Mouse (Mus musculus) limb, embryonic 10.5 days (tissue): ENCODE data around the gene Prdx4. TPM values are rescaled to one million over a fixed set of nuclear protein-coding genes. Genes with fewer than 3 reads are reported as not detected.
"Not testable (repeated sequence)": the region's sequence is repeated elsewhere in the genome, so short reads cannot be mapped to it uniquely, and the experiment has no call there.

Experiments
- DNase-seq: peaks from one replicate; pipeline ENCODE4 v3.0.0-alpha.2; 2017; ENCODE audit warnings: low spot score
- H3K27ac ChIP-seq: fragments of 300-500 bp; sonication (generic); 2 replicates; pipeline ENCODE4 v1.5.1; 2016; ENCODE audit warnings: mild to moderate bottlenecking
- H3K27me3 ChIP-seq: fragments of 300-500 bp; sonication (generic); 2 replicates; pipeline ENCODE4 v1.6.1; 2016; ENCODE audit warnings: low read depth, mild to moderate bottlenecking; ENCODE audit not compliant: poor library complexity, severe bottlenecking
- H3K36me3 ChIP-seq: fragments of 300-500 bp; sonication (generic); 2 replicates; pipeline ENCODE4 v1.6.1; 2016; ENCODE audit warnings: mild to moderate bottlenecking, moderate library complexity
- H3K4me1 ChIP-seq: fragments of 300-500 bp; sonication (generic); 2 replicates; pipeline ENCODE4 v1.6.1; 2016
- H3K4me3 ChIP-seq: fragments of 300-500 bp; sonication (generic); 2 replicates; pipeline ENCODE4 v1.5.1; 2016; ENCODE audit warnings: mild to moderate bottlenecking, moderate library complexity
- H3K9me3 ChIP-seq: fragments of 300-500 bp; sonication (generic); replicated peaks from 2 replicates; pipeline ENCODE4 v1.6.1; 2016; ENCODE audit warnings: mild to moderate bottlenecking
- WGBS: fragments of 180-500 bp; shearing (Covaris S2); methylation state at CpG from one replicate; pipeline ENCODE4 v1.1.7; 2016; 5-methylcytosine and 5-hydroxymethylcytosine counted together
- polyA plus RNA-seq: library from polyadenylated mRNA; unstranded; fragments of >200 nt; fragmentation: Nextera tagmentation; extraction: Ambion mirVana; gene quantifications from 2 replicates; pipeline ENCODE4 v1.2.1, GENCODE M21; 2016

Gene Prdx4
- 246 and 252 TPM in 2 replicates for polyA plus RNA-seq

- H3K36me3 ChIP-seq: no peaks in the 10 kb centered on the region
- H3K4me1 ChIP-seq: peaks cover 2% of the 10 kb centered on the region; the same call in 1 of the 2 replicates
- H3K27me3 ChIP-seq: no peaks in the 10 kb centered on the region
- no peak within 1 kb of the TSS for H3K4me3 ChIP-seq
- H3K27ac ChIP-seq: no peak within 1 kb of the TSS
- no peak for DNase-seq
- no peaks in the 10 kb centered on the region for H3K9me3 ChIP-seq
Measured at GRCm38 (mm10) chrX:155340654-155341053, at the start of gene Prdx4. Gene Prdx4 (minus strand): TSS chrX:155340754.

GRCm38 (mm10) chrX:155376538-155376937 is 36.0 kb upstream of the Prdx4 start:
- Histone ChIP-seq H3K27me3 (no peaks in the 10 kb centered on the region), H3K9me3 (no peaks in the 10 kb centered on the region)
- DNase-seq: peak; percentile 41

DNA sequence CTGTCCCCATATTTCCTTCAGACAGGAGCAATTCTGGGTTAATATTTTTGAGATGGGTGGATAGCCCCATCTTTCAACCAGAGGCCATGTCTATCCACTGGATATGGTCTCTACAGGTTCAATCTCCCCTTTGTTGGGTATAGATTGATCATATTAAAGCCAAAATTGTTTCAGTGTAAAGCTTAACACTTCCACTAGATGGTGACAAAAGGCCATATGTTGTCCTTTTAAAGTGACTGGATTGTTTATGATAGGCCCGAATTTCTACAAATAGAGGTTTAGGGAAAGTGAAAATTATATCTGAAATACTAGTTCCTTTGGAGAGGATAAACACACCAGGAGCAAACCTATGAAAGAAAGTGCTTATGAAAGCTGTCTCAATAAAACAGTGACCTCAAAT is 34.9 kb upstream of the Prdx4 start:
- DNase-seq: no peak
- Histone ChIP-seq H3K27ac (no peak overlapping the region), H3K4me3 (no peak overlapping the region), H3K9me3 (no peaks in the 10 kb centered on the region), H3K36me3 (no peaks in the 10 kb centered on the region), H3K27me3 (no peaks in the 10 kb centered on the region), H3K4me1 (no peaks in the 10 kb centered on the region)
- WGBS: 48% methylated on average over 1 of the region's 1 CpGs

More at GRCm38 (mm10) chrX:155376538-155376937, 36.0 kb upstream of the Prdx4 start:
- WGBS: 23% methylated on average over 2 of the region's 2 CpGs
- no peaks in the 10 kb centered on the region for H3K4me1 ChIP-seq
- H3K36me3 ChIP-seq: no peaks in the 10 kb centered on the region
- no peak overlapping the region for H3K27ac ChIP-seq
- no peak overlapping the region for H3K4me3 ChIP-seq

- H3K4me1 ChIP-seq, H3K9me3 ChIP-seq, H3K36me3 ChIP-seq, H3K27me3 ChIP-seq, H3K27ac ChIP-seq, H3K4me3 ChIP-seq, DNase-seq: not testable (repeated sequence)
- 66% methylated on average over 3 of the region's 3 CpGs for WGBS
Measured at GRCm38 (mm10) chrX:155370110-155370509, 29.6 kb upstream of the Prdx4 start.

DNA sequence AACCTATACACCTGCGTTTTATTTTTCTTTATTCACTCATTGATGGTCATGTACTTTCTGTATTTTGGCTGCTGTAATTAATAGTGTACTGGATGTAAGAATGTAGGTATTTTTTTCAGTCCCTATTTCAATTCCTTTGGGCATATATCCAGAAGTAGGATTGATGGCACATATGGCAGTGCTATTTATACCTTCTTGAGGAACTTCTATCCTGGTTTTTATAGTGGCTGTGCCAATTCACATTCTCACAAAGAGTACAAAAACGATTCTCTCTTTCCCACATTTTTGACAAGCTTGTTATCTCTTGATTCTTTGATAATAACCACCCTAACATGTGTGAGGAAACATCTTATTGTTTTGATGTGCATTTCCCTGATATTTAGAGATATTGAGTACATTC is 24.5 kb upstream of the Prdx4 start:
- H3K4me1 ChIP-seq: no peaks in the 10 kb centered on the region
- no peak overlapping the region for H3K27ac ChIP-seq
- no peak for DNase-seq
- no peaks in the 10 kb centered on the region for H3K27me3 ChIP-seq
- 60% methylated on average over 2 of the region's 2 CpGs for WGBS
- no peaks in the 10 kb centered on the region for H3K36me3 ChIP-seq
- H3K9me3 ChIP-seq: no peaks in the 10 kb centered on the region
- H3K4me3 ChIP-seq: no peak overlapping the region

DNA sequence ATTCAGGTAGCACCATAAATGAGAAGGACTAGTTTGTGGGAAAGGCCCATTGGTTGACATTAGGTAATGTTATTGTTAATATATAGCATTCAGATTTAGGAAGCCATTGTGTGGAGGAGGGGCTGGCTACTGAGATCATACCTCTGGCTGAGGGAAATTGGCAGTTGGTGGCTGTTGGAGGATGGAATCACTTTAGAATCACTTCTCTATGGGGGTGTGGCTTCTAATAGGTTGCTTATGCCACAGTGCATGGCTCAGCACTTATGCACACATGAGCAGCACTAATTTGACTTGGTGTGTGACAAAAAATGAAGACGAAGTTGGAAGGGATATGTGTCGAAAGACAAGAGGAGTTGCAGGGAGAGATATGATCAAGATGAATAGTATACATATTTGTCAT is 5.7 kb upstream of the Prdx4 start:
- whole genome bisulfite sequencing: 88% methylated on average over 2 of the region's 2 CpGs
- no peak overlapping the region for H3K4me3 ChIP-seq
- no peaks in the 10 kb centered on the region for H3K9me3 ChIP-seq
- H3K27ac ChIP-seq: no peak overlapping the region
- H3K36me3 ChIP-seq: no peaks in the 10 kb centered on the region
- no peaks in the 10 kb centered on the region for H3K4me1 ChIP-seq
- H3K27me3 ChIP-seq: no peaks in the 10 kb centered on the region
- DNase-seq: no peak

GRCm38 (mm10) chrX:155337905-155338721 is 2.4 kb downstream of the Prdx4 start:
- DNase-seq: peak; percentile 86
- H3K4me1 ChIP-seq: peaks cover 2% of the 10 kb centered on the region; the same call in 1 of the 2 replicates
- WGBS: 16% methylated on average over 49 of the region's 49 CpGs
- peaks cover 10% of the 10 kb centered on the region for H3K36me3 ChIP-seq
- peak overlapping the region; percentile 88 for H3K27ac ChIP-seq
- H3K27me3 ChIP-seq: no peaks in the 10 kb centered on the region
- peak overlapping the region; percentile 62 for H3K4me3 ChIP-seq
- no peaks in the 10 kb centered on the region for H3K9me3 ChIP-seq

GRCm38 (mm10) chrX:155337567-155337904 is 3.0 kb downstream of the Prdx4 start:
- no peak for DNase-seq
- WGBS: 16% methylated on average over 7 of the region's 7 CpGs
- peaks cover 2% of the 10 kb centered on the region; the same call in 1 of the 2 replicates for H3K4me1 ChIP-seq
- no peaks in the 10 kb centered on the region for H3K9me3 ChIP-seq
- H3K27me3 ChIP-seq: no peaks in the 10 kb centered on the region
- H3K36me3 ChIP-seq: peaks cover 16% of the 10 kb centered on the region
- peak overlapping the region; percentile 62 for H3K4me3 ChIP-seq
- H3K27ac ChIP-seq: peak overlapping the region; percentile 88

GRCm38 (mm10) chrX:155318005-155318404 is 22.5 kb downstream of the Prdx4 start:
- DNase-seq: peak; percentile 35
- Histone ChIP-seq H3K27ac (no peak overlapping the region), H3K9me3 (no peaks in the 10 kb centered on the region), H3K4me1 (no peaks in the 10 kb centered on the region), H3K36me3 (no peaks in the 10 kb centered on the region), H3K27me3 (no peaks in the 10 kb centered on the region), H3K4me3 (no peak overlapping the region)
- 37% methylated on average over 4 of the region's 4 CpGs for WGBS

DNA sequence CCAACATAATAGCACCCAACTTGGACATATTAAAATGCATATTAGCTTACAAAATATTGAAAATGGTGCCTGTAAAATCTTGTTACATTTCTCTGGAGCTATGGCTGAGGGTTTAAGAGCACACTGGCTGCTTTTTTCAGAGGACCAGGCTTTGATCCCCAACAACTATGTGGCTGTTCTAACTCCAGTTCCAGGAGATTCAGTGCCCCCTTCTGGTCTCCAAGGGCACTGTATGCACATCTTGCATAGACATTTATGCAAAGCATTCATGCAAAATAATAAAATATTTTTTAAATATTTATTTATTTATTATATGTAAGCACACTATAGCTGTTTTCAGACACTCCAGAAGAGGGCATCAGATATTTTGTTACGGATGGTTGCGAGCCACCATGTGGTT is 34.2 kb downstream of the Prdx4 start:
- Histone ChIP-seq H3K27me3 (no peaks in the 10 kb centered on the region), H3K4me3 (no peak overlapping the region), H3K9me3 (no peaks in the 10 kb centered on the region), H3K36me3 (no peaks in the 10 kb centered on the region), H3K27ac (no peak overlapping the region), H3K4me1 (no peaks in the 10 kb centered on the region)
- 89% methylated on average over 2 of the region's 2 CpGs for WGBS
- DNase-seq: no peak

- Histone ChIP-seq H3K4me1 (no peaks in the 10 kb centered on the region), H3K9me3 (no peaks in the 10 kb centered on the region), H3K36me3 (no peaks in the 10 kb centered on the region), H3K27ac (no peak overlapping the region), H3K4me3 (no peak overlapping the region), H3K27me3 (no peaks in the 10 kb centered on the region)
- DNase-seq: no peak
- 52% methylated on average over 1 of the region's 1 CpGs for WGBS
Measured at GRCm38 (mm10) chrX:155280427-155281044, 60.0 kb downstream of the Prdx4 start.

DNA sequence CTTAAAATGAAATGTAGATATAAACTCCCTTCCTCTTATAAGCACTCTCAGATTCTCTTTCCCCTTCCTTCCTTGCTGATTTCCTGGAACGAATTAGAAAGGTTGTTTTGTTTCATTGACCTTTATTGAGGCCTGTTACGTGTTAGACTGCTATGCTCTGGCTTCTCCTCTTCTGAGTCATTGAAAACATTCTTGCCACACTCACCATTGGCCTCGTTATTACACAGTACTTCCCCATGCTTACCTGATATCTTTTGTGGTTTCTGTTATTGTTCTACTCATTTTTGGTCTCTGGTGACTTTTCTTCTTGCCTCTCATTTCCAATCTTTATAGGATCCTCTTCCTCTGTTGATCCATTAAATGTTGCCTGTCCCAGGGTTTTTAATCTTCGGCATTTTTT is 62.1 kb downstream of the Prdx4 start:
- Histone ChIP-seq H3K4me1 (no peaks in the 10 kb centered on the region), H3K36me3 (no peaks in the 10 kb centered on the region), H3K4me3 (no peak overlapping the region), H3K9me3 (no peaks in the 10 kb centered on the region), H3K27ac (no peak overlapping the region), H3K27me3 (no peaks in the 10 kb centered on the region)
- 84% methylated on average over 4 of the region's 4 CpGs for WGBS
- DNase-seq: no peak
